Mouse (Mus musculus): ENCODE measurements around the gene Capn9.

DNA sequence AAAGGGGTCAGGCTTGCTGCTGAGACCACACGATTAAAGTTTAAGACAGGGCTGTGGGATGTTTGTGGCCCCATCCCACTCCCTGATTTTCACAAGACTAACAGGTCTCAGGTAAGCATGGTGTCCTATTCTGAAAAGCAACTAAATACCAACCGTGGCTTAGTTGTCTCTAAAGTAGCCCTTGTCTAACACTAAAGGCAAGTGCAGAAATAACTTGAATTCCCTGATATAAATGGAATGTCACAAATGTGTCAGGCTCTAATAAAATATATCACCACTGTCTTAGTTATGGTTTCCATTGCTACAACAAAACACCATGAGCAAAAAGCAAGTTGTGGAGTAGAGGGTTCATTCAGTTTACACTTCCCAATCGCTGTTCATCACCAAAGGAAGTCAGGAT is 88.5 kb downstream of the Capn9 start:
- TF ChIP-seq ZC3H11A (IDR thresholded peaks at IDR 0.05; ENCODE audit: borderline replicate concordance, low read depth, low read length): no peak
- TF ChIP-seq HCFC1 (IDR thresholded peaks at IDR 0.05; ENCODE audit: borderline replicate concordance, insufficient read depth, low read length): no peak
- no peak for TF ChIP-seq CHD2 (IDR thresholded peaks at IDR 0.05; ENCODE audit: low read depth, low read length)
- TF ChIP-seq ZNF384 (IDR thresholded peaks at IDR 0.05; ENCODE audit: low read depth, low read length): no peak
- no peak for TF ChIP-seq MAFK (IDR thresholded peaks at IDR 0.05; ENCODE audit: insufficient read depth, low read depth, low read length)

Measured in ES-E14 (cell line).